Mouse (Mus musculus) midbrain, postnatal 0 days (tissue): ENCODE measurements at regions not wholly inside any gene's neighbourhood (a gene's known extent, or its start where the extent isn't known, plus 50 kb on each side); places are given as distances from the start of the nearest gene placed in this dataset.
"Not testable (repeated sequence)": the region's sequence is repeated elsewhere in the genome, so short reads cannot be mapped to it uniquely, and the experiment has no call there.

Source experiments
- ATAC-seq: fragments of 200-750 bp; cut with Nextera tagmentation; 2 replicates; pipeline ENCODE4 v1.8.0; 2017; ENCODE audit warnings: moderate number of reproducible peaks, mild to moderate bottlenecking, moderate TSS enrichment, moderate library complexity; ENCODE audit not compliant: low FRiP score
- DNase-seq: peaks from one replicate; pipeline ENCODE4 v3.0.0-alpha.2; 2015; ENCODE audit warnings: low spot score
- H3K27ac ChIP-seq: fragments of 300-500 bp; sonication (generic); 2 replicates; pipeline ENCODE4 v1.5.1; 2014; ENCODE audit warnings: low read depth, mild to moderate bottlenecking, low read length, mixed read lengths
- H3K27me3 ChIP-seq: fragments of 300-500 bp; sonication (generic); 2 replicates; pipeline ENCODE4 v1.6.1; 2014; ENCODE audit warnings: low read length, control low read depth, mixed read lengths; ENCODE audit not compliant: insufficient read depth
- H3K36me3 ChIP-seq: fragments of 300-500 bp; sonication (generic); 2 replicates; pipeline ENCODE4 v1.6.1; 2014; ENCODE audit warnings: low read length, control low read depth, mixed read lengths; ENCODE audit not compliant: insufficient read depth
- H3K4me1 ChIP-seq: fragments of 300-500 bp; sonication (generic); 2 replicates; pipeline ENCODE4 v1.6.1; 2014; ENCODE audit warnings: mild to moderate bottlenecking, control low read depth, antibody characterized with exemption, low read length, mixed read lengths; ENCODE audit not compliant: insufficient read depth
- H3K4me2 ChIP-seq: fragments of 300-500 bp; sonication (generic); 2 replicates; pipeline ENCODE4 v1.6.1; 2014; ENCODE audit warnings: low read depth, mild to moderate bottlenecking, low read length, mixed read lengths; ENCODE audit not compliant: poor library complexity, severe bottlenecking
- H3K4me3 ChIP-seq: fragments of 300-500 bp; sonication (generic); 2 replicates; pipeline ENCODE4 v1.5.1; 2014; ENCODE audit warnings: low read depth, mild to moderate bottlenecking, low read length, moderate library complexity
- H3K9ac ChIP-seq: fragments of 300-500 bp; sonication (generic); replicated peaks from 2 replicates; pipeline ENCODE4 v1.6.1; 2014; ENCODE audit warnings: mild to moderate bottlenecking, low read length, moderate library complexity, mixed read lengths; ENCODE audit not compliant: poor library complexity, severe bottlenecking
- H3K9me3 ChIP-seq: fragments of 300-500 bp; sonication (generic); 2 replicates; pipeline ENCODE4 v1.6.1; 2016; ENCODE audit warnings: low read length, control low read depth
- CTCF ChIP-seq: IDR thresholded peaks from 2 replicates; pipeline ENCODE4 v1.5.1; 2016; ENCODE audit warnings: antibody characterized with exemption, mild to moderate bottlenecking
- WGBS: fragments of 180-500 bp; shearing (Covaris S2); extraction: QIAGEN DNeasy Blood & Tissue Kit; methylation state at CpG from one replicate; pipeline ENCODE4 v1.1.7; 2014; 5-methylcytosine and 5-hydroxymethylcytosine counted together

DNA sequence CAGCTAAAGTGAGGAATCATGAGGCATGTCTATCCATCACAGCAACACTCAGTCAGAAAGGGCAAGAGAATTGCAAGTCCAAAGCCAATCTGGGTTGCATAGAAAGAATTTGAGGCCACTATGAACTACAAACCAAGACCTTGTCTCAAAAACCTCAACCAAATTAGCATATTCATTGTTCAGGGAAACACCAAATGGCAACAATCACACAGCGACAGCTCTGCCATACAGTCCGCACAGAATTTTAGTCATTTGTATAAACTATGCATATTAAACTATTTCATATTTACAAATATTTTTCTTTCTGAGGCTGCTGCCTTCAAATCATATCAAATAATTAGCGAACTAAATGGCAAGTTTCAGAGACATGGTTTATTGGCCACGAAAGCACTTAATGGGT, 709.6 kb downstream of the Efna5 start:
- H3K4me1 ChIP-seq, result no peaks in the 10 kb centered on the region
- no peaks in the 10 kb centered on the region for H3K36me3 ChIP-seq
- TF ChIP-seq CTCF, result no peak
- ATAC-seq (no peak), DNase-seq (no peak)
- H3K4me2 ChIP-seq, result no peak overlapping the region
- H3K27ac ChIP-seq, result no peak overlapping the region
- no peak overlapping the region for H3K4me3 ChIP-seq
- no peaks in the 10 kb centered on the region for H3K9me3 ChIP-seq
- no peak overlapping the region for H3K9ac ChIP-seq
- WGBS, result 90% methylated on average over 4 of the region's 4 CpGs
- no peaks in the 10 kb centered on the region for H3K27me3 ChIP-seq

DNA sequence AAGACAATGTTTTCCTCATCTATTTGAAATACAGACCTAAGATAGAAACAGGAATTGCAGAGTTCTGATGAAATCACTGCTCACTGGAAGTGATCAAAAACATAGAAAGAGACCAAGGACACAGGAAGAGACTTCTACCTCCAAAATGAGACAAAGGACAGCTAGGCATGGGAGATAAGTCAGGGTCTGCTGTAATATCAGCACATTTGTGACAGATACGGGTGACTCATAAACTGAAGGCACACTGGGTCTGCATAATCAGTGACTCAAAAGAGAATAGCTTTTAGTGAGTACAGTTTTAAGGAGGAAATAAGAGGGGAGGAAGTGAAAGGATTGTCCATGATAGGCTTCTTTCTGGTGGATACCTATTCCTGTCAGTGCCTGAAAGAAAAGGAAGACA, 719.7 kb downstream of the Efna5 start:
- Histone ChIP-seq H3K4me1 (no peaks in the 10 kb centered on the region), H3K4me2 (no peak overlapping the region), H3K9ac (no peak overlapping the region), H3K27me3 (no peaks in the 10 kb centered on the region), H3K4me3 (no peak overlapping the region), H3K27ac (no peak overlapping the region), H3K9me3 (no peaks in the 10 kb centered on the region), H3K36me3 (no peaks in the 10 kb centered on the region)
- ATAC-seq (no peak), DNase-seq (no peak)
- TF ChIP-seq CTCF, result no peak
- WGBS, result 88% methylated on average over 1 of the region's 1 CpGs

DNA sequence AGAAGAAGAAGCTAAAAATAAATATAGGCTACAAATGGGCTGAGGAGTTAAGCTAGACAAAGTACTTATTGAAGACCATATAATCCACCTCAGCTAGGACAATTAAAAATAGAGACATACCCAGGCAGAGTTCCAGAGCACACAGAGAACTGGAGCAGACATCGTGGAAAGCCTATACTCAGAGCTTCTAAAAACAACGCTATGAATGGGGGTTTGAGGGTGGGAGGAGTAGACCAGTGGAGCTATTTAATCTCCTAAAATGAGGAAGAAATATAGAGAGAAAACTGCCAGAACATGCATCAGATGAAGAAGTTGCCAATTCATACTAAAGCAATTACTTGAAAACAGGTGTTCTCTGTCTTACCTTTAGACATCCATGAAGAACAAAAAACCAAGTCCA, 720.8 kb downstream of the Efna5 start:
- H3K4me1 ChIP-seq, result no peaks in the 10 kb centered on the region
- WGBS, result 71% methylated on average over 2 of the region's 2 CpGs

GRCm38 (mm10) chr17:62135050-62135449, 746.1 kb downstream of the Efna5 start:
- H3K36me3 ChIP-seq, result no peaks in the 10 kb centered on the region
- ATAC-seq (no peak), DNase-seq (no peak)
- no peak overlapping the region for H3K4me3 ChIP-seq
- no peaks in the 10 kb centered on the region for H3K27me3 ChIP-seq
- no peaks in the 10 kb centered on the region for H3K4me1 ChIP-seq
- H3K4me2 ChIP-seq, result no peak overlapping the region
- H3K27ac ChIP-seq, result no peak overlapping the region
- H3K9me3 ChIP-seq, result no peaks in the 10 kb centered on the region
- H3K9ac ChIP-seq, result no peak overlapping the region
- 69% methylated on average over 3 of the region's 3 CpGs for WGBS
- TF ChIP-seq CTCF, result no peak

More for the DNA sequence above, 720.8 kb downstream of the Efna5 start:
- no peak overlapping the region for H3K27ac ChIP-seq
- H3K4me3 ChIP-seq, result no peak overlapping the region
- H3K4me2 ChIP-seq, result no peak overlapping the region
- no peaks in the 10 kb centered on the region for H3K36me3 ChIP-seq
- no peak overlapping the region for H3K9ac ChIP-seq
- no peaks in the 10 kb centered on the region for H3K27me3 ChIP-seq
- H3K9me3 ChIP-seq, result no peaks in the 10 kb centered on the region
- no peak for TF ChIP-seq CTCF
- no peak for ATAC-seq
- no peak for DNase-seq

GRCm38 (mm10) chr17:62111703-62112102, 769.4 kb downstream of the Efna5 start:
- not testable (repeated sequence) for H3K27me3 ChIP-seq, H3K27ac ChIP-seq, DNase-seq, H3K9ac ChIP-seq, H3K4me2 ChIP-seq, H3K4me1 ChIP-seq, H3K36me3 ChIP-seq, H3K4me3 ChIP-seq, ATAC-seq, H3K9me3 ChIP-seq
- WGBS, result 91% methylated on average over 3 of the region's 3 CpGs

DNA sequence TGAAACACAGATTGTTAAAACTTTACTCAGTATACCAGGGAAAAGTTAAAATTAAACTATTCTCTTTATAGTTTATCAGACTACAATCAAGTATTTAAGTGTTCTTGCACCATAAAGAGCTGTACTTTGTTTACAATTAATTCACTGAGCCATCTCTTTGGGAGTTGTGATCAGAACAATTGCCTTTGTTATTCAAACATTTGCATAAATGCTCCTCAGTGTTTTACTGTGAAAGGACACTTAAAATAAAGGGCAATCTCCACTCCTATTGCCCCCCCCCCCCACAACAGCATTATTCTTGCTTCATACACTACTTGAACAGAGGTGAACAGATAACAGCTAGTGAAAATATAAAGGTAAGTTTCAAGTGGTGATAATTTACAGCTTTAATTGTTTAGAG, 772.1 kb downstream of the Efna5 start:
- no peak for TF ChIP-seq CTCF
- Histone ChIP-seq H3K9me3 (no peaks in the 10 kb centered on the region), H3K9ac (no peak overlapping the region), H3K4me3 (no peak overlapping the region), H3K4me1 (no peaks in the 10 kb centered on the region), H3K27ac (no peak overlapping the region), H3K36me3 (no peaks in the 10 kb centered on the region), H3K4me2 (no peak overlapping the region), H3K27me3 (no peaks in the 10 kb centered on the region)
- DNase-seq (no peak), ATAC-seq (no peak)

DNA sequence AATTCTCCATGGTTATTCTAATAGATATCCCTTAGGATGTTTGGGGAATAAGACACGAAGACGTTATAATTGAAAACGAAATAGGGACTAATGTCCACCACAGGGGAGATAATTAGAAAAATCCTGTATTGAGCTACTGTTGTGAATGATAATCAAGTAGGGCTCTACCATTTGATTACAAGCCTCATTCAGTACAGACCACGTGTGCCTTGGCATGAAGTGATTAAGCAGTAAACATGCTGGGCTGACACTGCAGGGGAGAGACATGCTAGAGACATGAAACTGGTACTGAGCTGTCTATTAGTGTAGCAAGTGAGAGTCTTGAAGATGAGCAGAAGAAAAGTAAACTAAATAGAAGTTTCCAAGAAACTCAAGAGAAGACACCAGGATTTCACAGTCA, 797.8 kb downstream of the Efna5 start:
- DNase-seq (no peak), ATAC-seq (no peak)

More for the DNA sequence above, 797.8 kb downstream of the Efna5 start:
- no peak overlapping the region for H3K9ac ChIP-seq
- no peak overlapping the region for H3K4me2 ChIP-seq
- no peaks in the 10 kb centered on the region for H3K27me3 ChIP-seq
- no peak overlapping the region for H3K27ac ChIP-seq
- 55% methylated on average over 4 of the region's 4 CpGs for WGBS
- no peaks in the 10 kb centered on the region for H3K9me3 ChIP-seq
- H3K4me3 ChIP-seq, result no peak overlapping the region
- TF ChIP-seq CTCF, result no peak
- no peaks in the 10 kb centered on the region for H3K36me3 ChIP-seq
- no peaks in the 10 kb centered on the region for H3K4me1 ChIP-seq
